Mouse (Mus musculus): ENCODE measurements around the gene Eva1c. TPM values are rescaled to one million over a fixed set of nuclear protein-coding genes. Genes with fewer than 3 reads are reported as not detected.

Gene Eva1c
- polyA plus RNA-seq, 1 experiment from 2014 or later, result 1.2 TPM

GRCm38 (mm10) chr16:90863468-90864046 is 37.0 kb downstream of the Eva1c start:
- no peak for TF ChIP-seq CTCF (IDR thresholded peaks at IDR 0.05; ENCODE audit: low read depth)
- H3K4me3 ChIP-seq (ENCODE audit: low read depth, low read length), result no peak overlapping the region
- H3K27ac ChIP-seq (ENCODE audit: low read depth), result no peak overlapping the region
- H3K4me1 ChIP-seq (ENCODE audit: insufficient read depth), result no peaks in the 10 kb centered on the region; the same call in 1 of the 2 replicates
- ATAC-seq (ENCODE audit: insufficient read depth) (no peak), DNase-seq (no peak)
- WGBS, result 79% methylated on average over 10 of the region's 10 CpGs
- no peaks in the 10 kb centered on the region for H3K27me3 ChIP-seq (ENCODE audit: insufficient read depth, low read length)
- H3K9me3 ChIP-seq (ENCODE audit: low read depth, low read length), result no peaks in the 10 kb centered on the region
- H3K36me3 ChIP-seq (ENCODE audit: insufficient read depth), result no peaks in the 10 kb centered on the region
- H3K9ac ChIP-seq, result no peak overlapping the region
- H3K4me2 ChIP-seq, result no peak overlapping the region

GRCm38 (mm10) chr16:90864693-90865092 is 38.2 kb downstream of the Eva1c start:
- DNase-seq, result peak; percentile 55

DNA sequence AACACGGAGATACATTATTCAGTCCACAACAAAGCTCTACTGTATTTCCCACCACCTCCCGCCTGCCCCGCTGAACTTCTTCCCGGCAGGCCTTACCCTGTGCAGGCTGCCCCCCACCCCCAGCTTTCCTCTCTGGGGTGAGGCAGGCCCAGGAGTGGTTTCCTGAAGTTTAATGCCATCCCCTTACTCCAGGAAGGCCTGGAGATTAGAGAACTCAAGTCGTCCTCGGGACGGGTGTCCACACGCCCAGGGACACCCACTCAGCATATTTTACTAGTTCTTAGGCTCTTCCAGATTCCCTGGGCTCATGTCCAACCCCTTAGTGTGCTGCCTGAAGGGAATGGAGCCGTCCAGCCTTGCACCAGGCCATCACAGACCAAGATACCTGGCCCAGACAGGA is 39.1 kb downstream of the Eva1c start:
- H3K27ac ChIP-seq (ENCODE audit: low read depth), result no peak overlapping the region
- no peaks in the 10 kb centered on the region for H3K27me3 ChIP-seq (ENCODE audit: insufficient read depth, low read length)
- no peaks in the 10 kb centered on the region for H3K36me3 ChIP-seq (ENCODE audit: insufficient read depth)
- no peaks in the 10 kb centered on the region; the same call in 1 of the 2 replicates for H3K4me1 ChIP-seq (ENCODE audit: insufficient read depth)
- no peak overlapping the region for H3K4me2 ChIP-seq
- 40% methylated on average over 9 of the region's 9 CpGs for WGBS
- no peaks in the 10 kb centered on the region for H3K9me3 ChIP-seq (ENCODE audit: low read depth, low read length)
- H3K4me3 ChIP-seq (ENCODE audit: low read depth, low read length), result no peak overlapping the region
- ATAC-seq (ENCODE audit: insufficient read depth) (no peak), DNase-seq (peak; percentile 34)
- TF ChIP-seq CTCF (IDR thresholded peaks at IDR 0.05; ENCODE audit: low read depth), result no peak
- H3K9ac ChIP-seq, result no peak overlapping the region

More at GRCm38 (mm10) chr16:90864693-90865092, 38.2 kb downstream of the Eva1c start:
- Histone ChIP-seq H3K27ac (ENCODE audit: low read depth) (no peak overlapping the region), H3K36me3 (ENCODE audit: insufficient read depth) (no peaks in the 10 kb centered on the region), H3K9me3 (ENCODE audit: low read depth, low read length) (no peaks in the 10 kb centered on the region), H3K4me3 (ENCODE audit: low read depth, low read length) (no peak overlapping the region), H3K9ac (no peak overlapping the region), H3K27me3 (ENCODE audit: insufficient read depth, low read length) (no peaks in the 10 kb centered on the region), H3K4me1 (ENCODE audit: insufficient read depth) (no peaks in the 10 kb centered on the region; the same call in 1 of the 2 replicates), H3K4me2 (no peak overlapping the region)
- 49% methylated on average over 7 of the region's 7 CpGs for WGBS
- ATAC-seq (ENCODE audit: insufficient read depth), result peak; percentile 60; the same call in 1 of the 2 replicates
- TF ChIP-seq CTCF (IDR thresholded peaks at IDR 0.05; ENCODE audit: low read depth), result no peak

DNA sequence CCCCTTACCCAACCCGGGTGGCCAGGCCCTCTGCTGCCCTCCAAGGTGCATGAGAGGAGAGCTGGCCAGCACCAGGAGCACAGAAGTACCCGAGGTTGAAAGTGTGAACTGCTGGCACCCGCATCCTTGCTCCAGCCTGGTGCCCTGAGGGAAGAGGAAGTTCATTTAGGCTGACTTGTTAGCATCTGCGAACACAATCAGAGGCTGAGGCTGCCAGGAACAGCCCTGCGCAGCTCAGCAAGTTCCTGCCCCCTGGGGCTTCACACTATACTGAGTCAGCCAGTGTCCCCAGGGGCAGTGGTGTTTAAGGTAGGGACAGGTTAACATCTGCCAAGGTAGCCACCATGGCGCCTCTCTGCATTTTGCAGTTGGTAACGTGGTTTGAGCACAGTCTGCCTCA is 41.6 kb downstream of the Eva1c start:
- H3K27me3 ChIP-seq (ENCODE audit: insufficient read depth, low read length), result no peaks in the 10 kb centered on the region
- no peak overlapping the region for H3K9ac ChIP-seq
- no peak overlapping the region for H3K4me3 ChIP-seq (ENCODE audit: low read depth, low read length)
- no peak for TF ChIP-seq CTCF (IDR thresholded peaks at IDR 0.05; ENCODE audit: low read depth)
- no peaks in the 10 kb centered on the region for H3K36me3 ChIP-seq (ENCODE audit: insufficient read depth)
- H3K9me3 ChIP-seq (ENCODE audit: low read depth, low read length), result no peaks in the 10 kb centered on the region
- ATAC-seq (ENCODE audit: insufficient read depth) (no peak), DNase-seq (no peak)
- H3K4me1 ChIP-seq (ENCODE audit: insufficient read depth), result no peaks in the 10 kb centered on the region; the same call in 1 of the 2 replicates
- H3K27ac ChIP-seq (ENCODE audit: low read depth), result no peak overlapping the region
- WGBS, result 30% methylated on average over 7 of the region's 7 CpGs
- H3K4me2 ChIP-seq, result no peak overlapping the region

DNA sequence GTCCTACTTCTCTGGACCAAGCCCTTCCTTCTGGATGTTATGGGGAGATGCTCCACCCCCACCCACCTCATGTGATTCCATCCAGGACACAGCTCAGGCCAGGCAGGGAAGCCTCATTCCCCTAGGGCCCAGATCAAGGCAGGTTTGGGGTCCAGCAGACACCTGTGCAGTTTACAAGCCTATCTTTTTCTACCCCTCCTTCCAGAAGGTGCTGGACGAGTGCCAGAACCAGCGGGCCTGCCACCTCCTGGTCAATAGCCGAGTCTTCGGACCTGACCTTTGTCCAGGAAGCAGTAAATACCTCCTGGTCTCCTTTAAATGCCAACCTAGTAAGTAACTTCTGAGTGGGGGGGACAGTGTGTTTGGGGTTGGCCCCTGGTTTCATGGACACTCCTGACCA is 42.8 kb downstream of the Eva1c start:
- Histone ChIP-seq H3K36me3 (ENCODE audit: insufficient read depth) (no peaks in the 10 kb centered on the region), H3K4me3 (ENCODE audit: low read depth, low read length) (no peak overlapping the region), H3K27me3 (ENCODE audit: insufficient read depth, low read length) (no peaks in the 10 kb centered on the region), H3K9ac (no peak overlapping the region), H3K9me3 (ENCODE audit: low read depth, low read length) (no peaks in the 10 kb centered on the region), H3K4me1 (ENCODE audit: insufficient read depth) (no peaks in the 10 kb centered on the region), H3K27ac (ENCODE audit: low read depth) (no peak overlapping the region), H3K4me2 (no peak overlapping the region)
- WGBS, result 68% methylated on average over 4 of the region's 4 CpGs
- no peak for DNase-seq
- TF ChIP-seq CTCF (IDR thresholded peaks at IDR 0.05; ENCODE audit: low read depth), result no peak
- ATAC-seq (ENCODE audit: insufficient read depth), result no peak

GRCm38 (mm10) chr16:90872936-90873335 is 46.4 kb downstream of the Eva1c start:
- no peak overlapping the region for H3K4me3 ChIP-seq (ENCODE audit: low read depth, low read length)

DNA sequence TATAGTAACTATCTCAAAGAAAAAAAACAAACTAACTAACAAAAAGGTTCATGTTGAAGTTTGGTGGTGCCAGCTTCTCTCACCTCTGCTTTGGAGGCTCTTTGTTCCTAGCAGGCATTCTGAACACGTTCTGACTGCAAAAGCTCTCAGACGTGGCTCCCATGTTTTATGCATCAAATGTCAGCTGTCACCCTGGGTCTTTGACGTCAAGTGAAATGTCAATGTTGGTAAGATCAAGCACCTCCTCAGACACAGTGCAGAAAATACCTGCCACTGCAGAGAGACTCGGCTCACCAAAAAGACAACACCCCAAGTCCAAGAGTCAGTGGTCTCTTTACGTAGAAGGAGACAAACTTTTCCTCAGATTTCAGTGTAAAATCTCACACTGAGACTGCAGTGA is 48.0 kb downstream of the Eva1c start:
- Histone ChIP-seq H3K9me3 (ENCODE audit: low read depth, low read length) (no peaks in the 10 kb centered on the region), H3K9ac (no peak overlapping the region), H3K27me3 (ENCODE audit: insufficient read depth, low read length) (no peaks in the 10 kb centered on the region), H3K27ac (ENCODE audit: low read depth) (no peak overlapping the region), H3K4me3 (ENCODE audit: low read depth, low read length) (no peak overlapping the region), H3K4me2 (no peak overlapping the region), H3K36me3 (ENCODE audit: insufficient read depth) (no peaks in the 10 kb centered on the region), H3K4me1 (ENCODE audit: insufficient read depth) (no peaks in the 10 kb centered on the region)
- TF ChIP-seq CTCF (IDR thresholded peaks at IDR 0.05; ENCODE audit: low read depth), result no peak
- 48% methylated on average over 5 of the region's 5 CpGs for WGBS
- DNase-seq, result no peak
- ATAC-seq (ENCODE audit: insufficient read depth), result no peak

More at GRCm38 (mm10) chr16:90872936-90873335, 46.4 kb downstream of the Eva1c start:
- no peaks in the 10 kb centered on the region for H3K27me3 ChIP-seq (ENCODE audit: insufficient read depth, low read length)
- H3K9ac ChIP-seq, result no peak overlapping the region
- no peaks in the 10 kb centered on the region for H3K36me3 ChIP-seq (ENCODE audit: insufficient read depth)
- H3K4me2 ChIP-seq, result no peak overlapping the region
- H3K9me3 ChIP-seq (ENCODE audit: low read depth, low read length), result no peaks in the 10 kb centered on the region
- DNase-seq (no peak), ATAC-seq (ENCODE audit: insufficient read depth) (no peak)
- 69% methylated on average over 8 of the region's 8 CpGs for WGBS
- no peaks in the 10 kb centered on the region for H3K4me1 ChIP-seq (ENCODE audit: insufficient read depth)
- H3K27ac ChIP-seq (ENCODE audit: low read depth), result no peak overlapping the region
- no peak for TF ChIP-seq CTCF (IDR thresholded peaks at IDR 0.05; ENCODE audit: low read depth)
